Mouse (Mus musculus) erythroblast, embryonic 14.5 days (primary cell): ENCODE measurements at regions not wholly inside any gene's neighbourhood (a gene's known extent, or its start where the extent isn't known, plus 50 kb on each side); places are given as distances from the start of the nearest gene placed in this dataset.

ENCODE experiments used
- GATA1 ChIP-seq: IDR thresholded peaks from 2 replicates; pipeline ENCODE4 v1.6.1; 2012; ENCODE audit warnings: low read length, inconsistent platforms, mixed read lengths
- TAL1 ChIP-seq: IDR thresholded peaks from 3 replicates; pipeline ENCODE4 v1.6.1; 2012; ENCODE audit warnings: low read length, inconsistent platforms, mixed read lengths

DNA sequence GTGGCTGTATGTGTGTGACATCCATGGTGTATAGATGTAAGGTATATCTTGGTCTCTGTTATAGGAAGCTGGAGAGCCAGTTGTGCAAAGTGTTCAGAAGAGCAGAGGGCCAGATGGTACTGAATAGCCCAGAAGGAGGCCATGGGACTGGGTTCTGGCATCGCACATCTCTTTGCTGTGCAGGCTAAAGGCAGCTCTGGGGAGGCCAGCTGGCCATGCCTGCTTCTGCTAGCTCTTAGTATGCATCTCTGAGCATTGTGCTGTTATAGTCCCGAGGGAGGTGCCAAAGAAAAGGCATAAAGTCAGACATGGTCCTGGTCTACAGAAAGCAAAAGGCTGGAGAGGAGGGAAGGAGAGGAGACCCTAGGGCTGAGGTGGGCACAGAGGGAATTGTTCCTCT is 235.1 kb upstream of the Chd6 start:
- TF ChIP-seq GATA1: no peak
- TF ChIP-seq TAL1: no peak
